Mouse (Mus musculus) lung, postnatal 0 days (tissue): ENCODE measurements at regions not wholly inside any gene's neighbourhood (a gene's known extent, or its start where the extent isn't known, plus 50 kb on each side); places are given as distances from the start of the nearest gene placed in this dataset.

Experiments used
- CTCF ChIP-seq: IDR thresholded peaks from 2 replicates; pipeline ENCODE4 v1.5.1; 2016; ENCODE audit warnings: antibody characterized with exemption, mild to moderate bottlenecking
- EP300 ChIP-seq: IDR thresholded peaks from 2 replicates; pipeline ENCODE4 v1.6.1; 2016; ENCODE audit warnings: antibody characterized with exemption, mild to moderate bottlenecking, control low read depth

- TF ChIP-seq CTCF (no peak), EP300 (no peak)
These were observed 525.7 kb downstream of the Vrk1 start for GRCm38 (mm10) chr12:106535628-106536288.
